Mouse (Mus musculus) liver, adult 2 months (tissue): Measurements from ENCODE around the gene Frem2.

Experiments used
- CTCF ChIP-seq: fragments of 200-500 bp; IDR thresholded peaks from 2 replicates; pipeline ENCODE4 v1.5.1; 2011; ENCODE audit warnings: low read depth, low read length, control low read depth
- POLR2A ChIP-seq: fragments of 200-500 bp; IDR thresholded peaks from 2 replicates; pipeline ENCODE4 v1.6.1; 2011; ENCODE audit warnings: low read length, control low read depth; ENCODE audit not compliant: insufficient read depth; ENCODE audit errors: extremely low read depth

GRCm38 (mm10) chr3:53648902-53649301 is 8.3 kb downstream of the Frem2 start:
- TF ChIP-seq CTCF (no peak), POLR2A (no peak)
